Mouse (Mus musculus) kidney, postnatal 4 days (tissue): ENCODE results near the gene Dnase1l2.

Experiments
- DNase-seq, 2 experiments: peaks; one replicate each; pipeline ENCODE4 v3.0.0; 2021; ENCODE audit warnings: mixed read lengths in 2 of 2

Gene Dnase1l2

GRCm38 (mm10) chr17:24442632-24443155 lies at the start of gene Dnase1l2:
Gene Dnase1l2 (minus strand): TSS chr17:24443105.
- no peak for DNase-seq

- DNase-seq, result peak in 1 of 2 experiments; percentile 51
Measured at GRCm38 (mm10) chr17:24490399-24490798, 47.5 kb upstream of the Dnase1l2 start.

GRCm38 (mm10) chr17:24489265-24490030 lies 46.5 kb upstream of the Dnase1l2 start:
- no peak for DNase-seq

- peak; percentile 58 to 72 for DNase-seq
Measured at GRCm38 (mm10) chr17:24488662-24489264, 45.9 kb upstream of the Dnase1l2 start.

GRCm38 (mm10) chr17:24488186-24488661 lies 45.3 kb upstream of the Dnase1l2 start, which contains the start of gene Caskin1:
Gene Caskin1 (plus strand): TSS chr17:24488601.
- peak; percentile 52 to 70 for DNase-seq

- peak; percentile 47 to 57 for DNase-seq
Measured at GRCm38 (mm10) chr17:24485090-24485860, 42.4 kb upstream of the Dnase1l2 start.

- no peak for DNase-seq
Measured at GRCm38 (mm10) chr17:24483495-24483894, 40.6 kb upstream of the Dnase1l2 start.

GRCm38 (mm10) chr17:24481027-24481815 lies 38.3 kb upstream of the Dnase1l2 start:
- DNase-seq, result no peak

- DNase-seq, result peak; percentile 45 to 56
Measured at GRCm38 (mm10) chr17:24480201-24480826, 37.4 kb upstream of the Dnase1l2 start.

- no peak for DNase-seq
Measured at GRCm38 (mm10) chr17:24479431-24479830, 36.5 kb upstream of the Dnase1l2 start.

GRCm38 (mm10) chr17:24478663-24479380 lies 35.9 kb upstream of the Dnase1l2 start, which contains the start of gene Mlst8:
Gene Mlst8 (minus strand): TSS chr17:24479078.
- DNase-seq, result peak; percentile 99

- DNase-seq, result peak in 1 of 2 experiments; percentile 39
Measured at GRCm38 (mm10) chr17:24477985-24478600, 35.2 kb upstream of the Dnase1l2 start.

GRCm38 (mm10) chr17:24477053-24477984 lies 34.4 kb upstream of the Dnase1l2 start:
- no peak for DNase-seq

- no peak for DNase-seq
Measured at GRCm38 (mm10) chr17:24476022-24476776, 33.3 kb upstream of the Dnase1l2 start.

GRCm38 (mm10) chr17:24475586-24475985 lies 32.7 kb upstream of the Dnase1l2 start:
- DNase-seq, result no peak

GRCm38 (mm10) chr17:24474557-24474956 lies 31.7 kb upstream of the Dnase1l2 start:
- no peak for DNase-seq

- DNase-seq, result no peak
Measured at GRCm38 (mm10) chr17:24473612-24474275, 30.8 kb upstream of the Dnase1l2 start, which contains the start of gene Bricd5. Gene Bricd5 (plus strand): TSS chr17:24473884.

- peak; percentile 75 to 85 for DNase-seq
Measured at GRCm38 (mm10) chr17:24472512-24472911, 29.6 kb upstream of the Dnase1l2 start.
